Mouse (Mus musculus): ENCODE results near the gene Gm2832.
"Not testable (repeated sequence)": the region's sequence is repeated elsewhere in the genome, so short reads cannot be mapped to it uniquely, and the experiment has no call there.

The Gm2832 gene

DNA sequence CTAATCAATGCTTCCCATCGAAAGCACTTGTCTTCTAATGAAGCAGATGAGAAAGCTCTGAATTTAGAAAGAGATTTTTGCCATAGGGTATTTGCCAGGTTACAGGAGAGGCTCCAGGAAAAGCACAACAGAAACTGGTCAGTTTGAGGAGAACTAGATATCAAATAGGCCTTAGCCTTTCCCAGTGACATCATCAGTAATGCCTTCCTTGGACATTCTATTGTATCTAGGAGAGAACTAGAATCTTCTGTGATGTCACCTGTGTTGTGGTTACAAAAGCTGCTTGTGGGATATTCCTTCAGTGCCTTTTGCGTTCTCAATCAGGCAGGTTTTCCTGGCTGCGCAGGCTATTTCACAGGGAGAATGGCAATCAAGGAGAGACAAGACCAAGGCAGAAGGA lies at the start of gene Gm2832:
Gene Gm2832 (plus strand): TSS at position 301 of the 400 bp plus-strand sequence.
- DNase-seq = not testable (repeated sequence)

DNA sequence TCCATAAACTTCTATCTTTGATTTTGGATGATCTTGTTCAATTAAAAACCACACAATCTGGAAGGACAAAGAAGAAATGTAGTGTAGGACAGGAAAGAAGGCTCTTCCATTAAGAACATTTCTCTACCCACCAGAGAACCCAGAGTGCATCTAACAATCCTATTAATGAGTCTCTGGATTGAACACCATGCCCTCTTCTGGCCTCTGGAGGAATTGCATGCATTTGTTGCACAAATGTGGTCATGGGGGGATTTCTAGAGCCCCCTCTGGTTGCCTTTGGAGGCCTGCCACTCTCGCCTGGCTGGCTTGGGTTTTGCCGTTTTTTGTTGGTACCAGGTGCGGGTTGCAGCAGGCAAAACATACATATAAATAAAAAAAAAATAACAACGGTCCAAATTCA lies 15.3 kb upstream of the Gm2832 start:
- DNase-seq = peak in 1 of 2 experiments; percentile 10

DNA sequence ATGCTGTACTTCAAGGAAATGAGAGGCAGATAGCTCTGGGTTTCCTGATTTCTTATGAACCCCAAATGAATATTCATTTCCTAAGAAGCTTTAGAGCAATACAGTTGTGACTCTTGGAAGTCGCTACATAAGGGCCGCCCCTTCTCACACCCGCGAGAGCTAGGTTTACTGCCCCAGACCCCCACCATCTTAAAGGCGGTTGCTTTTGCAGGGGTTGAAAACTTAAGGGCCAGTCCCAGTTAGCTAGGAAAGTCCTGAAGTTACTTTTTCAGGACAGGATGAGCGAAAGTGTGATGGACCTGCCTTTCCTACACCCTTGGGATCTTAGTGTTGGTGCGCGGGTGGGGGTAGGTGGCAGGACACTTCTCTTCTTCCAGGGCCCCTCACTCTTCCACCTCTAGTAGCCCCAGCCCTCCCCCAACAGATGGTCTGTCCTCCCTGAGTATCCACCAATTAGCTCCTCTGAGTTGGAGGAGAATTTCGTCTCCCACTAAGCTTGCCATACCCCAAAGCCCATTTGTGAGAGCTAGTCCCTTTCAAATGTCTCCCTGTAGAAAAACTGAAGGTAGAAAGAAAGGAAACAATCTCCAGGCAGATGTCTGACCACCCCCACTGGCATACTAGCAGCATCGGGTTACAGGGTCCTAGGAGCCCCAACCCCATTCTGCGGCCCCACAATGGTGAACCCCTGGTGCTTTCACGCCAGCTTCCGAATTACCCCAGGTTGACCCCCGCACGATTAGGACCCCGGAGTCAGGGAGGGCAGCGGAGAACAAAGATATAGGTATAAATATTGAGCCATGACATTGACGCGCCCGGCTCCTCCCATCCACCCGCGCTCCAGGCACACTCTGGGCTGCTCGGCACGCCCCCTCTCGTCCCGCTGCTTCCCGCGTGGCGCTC lies 14.5 kb upstream of the Gm2832 start:
- not testable (repeated sequence) for DNase-seq

DNA sequence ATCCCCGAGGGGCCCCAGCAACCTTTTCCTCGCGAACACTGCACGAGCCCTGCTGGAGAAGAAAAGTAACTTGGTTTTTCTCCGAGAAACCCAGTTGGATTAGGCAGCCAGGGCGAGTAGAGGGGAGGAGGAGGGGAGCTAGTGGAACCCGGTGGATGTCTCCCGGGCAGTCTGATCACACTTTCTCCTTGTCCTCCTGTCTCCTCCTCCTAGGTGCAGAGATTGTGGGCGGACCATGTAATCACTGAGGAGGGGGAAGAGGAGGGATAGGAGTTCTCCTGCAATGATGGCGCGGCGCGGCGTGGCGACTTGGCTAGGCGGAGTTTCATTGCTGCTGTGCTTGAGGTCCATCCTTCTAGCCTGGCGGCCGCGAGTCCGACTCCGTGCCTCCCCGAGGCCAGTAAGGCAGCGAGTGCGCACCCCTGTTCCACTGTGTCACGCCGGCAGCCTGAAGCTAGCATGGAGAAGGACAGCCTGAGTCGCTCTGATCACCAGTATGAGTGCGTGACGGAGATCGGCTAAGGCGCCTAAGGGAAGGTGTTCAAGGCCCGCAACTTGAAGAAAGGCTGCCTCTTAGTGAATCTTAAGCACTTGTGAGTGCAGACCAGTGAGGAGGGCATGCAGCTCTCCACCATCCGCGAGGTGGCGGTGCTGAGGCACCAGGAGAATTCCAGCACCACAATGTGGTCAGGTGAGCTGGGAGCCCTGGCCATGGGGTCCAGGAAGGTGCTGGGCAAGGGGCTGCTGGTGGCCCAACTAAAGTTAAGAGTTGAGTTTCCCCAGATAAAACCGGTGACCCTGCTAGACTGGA lies 13.6 kb upstream of the Gm2832 start:
- peak; percentile 14 for DNase-seq

DNA sequence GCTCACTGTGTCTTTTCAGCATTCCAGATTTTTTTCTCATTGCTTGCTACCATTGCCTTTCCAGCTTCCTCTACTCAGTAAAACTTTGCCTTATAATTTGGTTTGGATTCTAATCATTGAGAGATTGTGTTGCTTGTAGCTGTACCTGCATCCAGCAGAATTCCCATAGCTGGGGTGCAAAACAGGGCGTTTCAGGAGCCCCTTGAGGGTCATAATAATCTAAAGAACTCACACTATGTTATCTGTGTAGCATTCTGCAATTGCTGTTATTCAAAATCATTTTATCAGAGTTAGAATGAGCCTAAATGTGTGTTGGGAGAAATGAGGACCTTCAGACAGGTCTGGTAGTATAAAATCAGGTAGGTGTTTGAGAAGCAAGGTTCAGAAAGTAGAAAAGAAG lies 7.4 kb downstream of the Gm2832 start:
- not testable (repeated sequence) for DNase-seq

Measured in lung, adult 18-20 months (tissue).